Mouse (Mus musculus): Measurements from ENCODE around the gene Gm20388. TPM values are rescaled to one million over a fixed set of nuclear protein-coding genes. Genes with fewer than 3 reads are reported as not detected.
A peak's percentile ranks its signal among the peaks of the same experiment; 100 is the strongest.

Gm20388 gene
- polyA plus RNA-seq, 1 experiment from 2014 or later = 5.5 TPM

GRCm38 (mm10) chr8:120585521-120585920 lies 674.9 kb downstream of the Gm20388 start:
- no peaks in the 10 kb centered on the region for H3K27me3 ChIP-seq (ENCODE audit: poor library complexity, severe bottlenecking)
- peaks cover 32% of the 10 kb centered on the region for H3K4me1 ChIP-seq
- no peak overlapping the region for H3K27ac ChIP-seq
- no peaks in the 10 kb centered on the region for H3K9me3 ChIP-seq
- DNase-seq (ENCODE audit: extremely low spot score, low spot score) = no peak
- 94% methylated on average over 10 of the region's 10 CpGs for WGBS
- H3K4me3 ChIP-seq = no peak overlapping the region
- peaks cover 68% of the 10 kb centered on the region for H3K36me3 ChIP-seq (replicated peaks)

- Histone ChIP-seq H3K27ac (peak within 1 kb of the TSS; percentile 91), H3K9me3 (no peaks in the 10 kb centered on the region), H3K27me3 (ENCODE audit: poor library complexity, severe bottlenecking) (no peaks in the 10 kb centered on the region), H3K36me3 (replicated peaks) (peaks cover 36% of the 10 kb centered on the region), H3K4me1 (peaks cover 45% of the 10 kb centered on the region), H3K4me3 (peak within 1 kb of the TSS; percentile 77)
- WGBS = under 1% methylated on average over 67 of the region's 67 CpGs
- DNase-seq (ENCODE audit: extremely low spot score, low spot score) = peak; percentile 100
These were observed 678.5 kb downstream of the Gm20388 start, which contains the start of gene Gins2 for GRCm38 (mm10) chr8:120588908-120589771. Gene Gins2 (minus strand): TSS chr8:120589304.

GRCm38 (mm10) chr8:120589921-120590320 lies 679.3 kb downstream of the Gm20388 start:
- 60% methylated on average over 2 of the region's 2 CpGs for WGBS
- Histone ChIP-seq H3K9me3 (no peaks in the 10 kb centered on the region), H3K4me1 (peaks cover 45% of the 10 kb centered on the region), H3K4me3 (peak overlapping the region; percentile 77), H3K27me3 (ENCODE audit: poor library complexity, severe bottlenecking) (no peaks in the 10 kb centered on the region), H3K27ac (peak overlapping the region; percentile 57), H3K36me3 (replicated peaks) (peaks cover 28% of the 10 kb centered on the region)
- DNase-seq (ENCODE audit: extremely low spot score, low spot score) = no peak

- no peak for DNase-seq (ENCODE audit: extremely low spot score, low spot score)
- H3K27ac ChIP-seq = no peak overlapping the region
- H3K36me3 ChIP-seq (replicated peaks) = peaks cover 10% of the 10 kb centered on the region
- 88% methylated on average over 10 of the region's 10 CpGs for WGBS
- peaks cover 6% of the 10 kb centered on the region for H3K27me3 ChIP-seq (ENCODE audit: poor library complexity, severe bottlenecking)
- no peaks in the 10 kb centered on the region for H3K9me3 ChIP-seq
- no peak overlapping the region for H3K4me3 ChIP-seq
- H3K4me1 ChIP-seq = peaks cover 45% of the 10 kb centered on the region
These were observed 681.1 kb downstream of the Gm20388 start for GRCm38 (mm10) chr8:120591587-120592292.

- peaks cover 32% of the 10 kb centered on the region for H3K4me1 ChIP-seq
- no peaks in the 10 kb centered on the region for H3K36me3 ChIP-seq (replicated peaks)
- H3K27me3 ChIP-seq (ENCODE audit: poor library complexity, severe bottlenecking) = peaks cover 28% of the 10 kb centered on the region
- WGBS = 89% methylated on average over 5 of the region's 5 CpGs
- no peak for DNase-seq (ENCODE audit: extremely low spot score, low spot score)
- no peak overlapping the region for H3K27ac ChIP-seq
- no peak overlapping the region for H3K4me3 ChIP-seq
- no peaks in the 10 kb centered on the region for H3K9me3 ChIP-seq
These were observed 683.9 kb downstream of the Gm20388 start for GRCm38 (mm10) chr8:120594571-120594970.

GRCm38 (mm10) chr8:120595963-120596362 lies 685.3 kb downstream of the Gm20388 start:
- whole genome bisulfite sequencing = 9% methylated on average over 5 of the region's 5 CpGs
- H3K27me3 ChIP-seq (ENCODE audit: poor library complexity, severe bottlenecking) = peaks cover 28% of the 10 kb centered on the region
- H3K4me3 ChIP-seq = no peak overlapping the region
- H3K27ac ChIP-seq = no peak overlapping the region
- H3K4me1 ChIP-seq = peaks cover 25% of the 10 kb centered on the region
- DNase-seq (ENCODE audit: extremely low spot score, low spot score) = peak; percentile 76
- H3K36me3 ChIP-seq (replicated peaks) = no peaks in the 10 kb centered on the region
- no peaks in the 10 kb centered on the region for H3K9me3 ChIP-seq

- Histone ChIP-seq H3K27me3 (ENCODE audit: poor library complexity, severe bottlenecking) (peaks cover 28% of the 10 kb centered on the region), H3K9me3 (peaks cover 6% of the 10 kb centered on the region; the same call in 1 of the 2 replicates), H3K36me3 (replicated peaks) (no peaks in the 10 kb centered on the region), H3K27ac (peak overlapping the region; percentile 44; the same call in 1 of the 2 replicates), H3K4me1 (peaks cover 26% of the 10 kb centered on the region), H3K4me3 (peak overlapping the region; percentile 19; the same call in 1 of the 2 replicates)
- no peak for DNase-seq (ENCODE audit: extremely low spot score, low spot score)
- WGBS = 33% methylated on average over 24 of the region's 24 CpGs
These were observed 687.9 kb downstream of the Gm20388 start for GRCm38 (mm10) chr8:120598579-120598978.

- DNase-seq (ENCODE audit: extremely low spot score, low spot score) = peak; percentile 58
- no peak overlapping the region for H3K27ac ChIP-seq
- peaks cover 26% of the 10 kb centered on the region for H3K4me1 ChIP-seq
- 55% methylated on average over 7 of the region's 7 CpGs for WGBS
- peaks cover 28% of the 10 kb centered on the region for H3K27me3 ChIP-seq (ENCODE audit: poor library complexity, severe bottlenecking)
- H3K4me3 ChIP-seq = no peak overlapping the region
- H3K9me3 ChIP-seq = peaks cover 6% of the 10 kb centered on the region; the same call in 1 of the 2 replicates
- no peaks in the 10 kb centered on the region for H3K36me3 ChIP-seq (replicated peaks)
These were observed 688.9 kb downstream of the Gm20388 start for GRCm38 (mm10) chr8:120599504-120599903.

GRCm38 (mm10) chr8:120602672-120603071 lies 692.0 kb downstream of the Gm20388 start:
- DNase-seq (ENCODE audit: extremely low spot score, low spot score) = no peak
- Histone ChIP-seq H3K4me1 (peaks cover 28% of the 10 kb centered on the region), H3K4me3 (no peak overlapping the region), H3K27me3 (ENCODE audit: poor library complexity, severe bottlenecking) (peaks cover 18% of the 10 kb centered on the region), H3K27ac (peak overlapping the region; percentile 32), H3K36me3 (replicated peaks) (no peaks in the 10 kb centered on the region), H3K9me3 (peaks cover 6% of the 10 kb centered on the region; the same call in 1 of the 2 replicates)
- WGBS = 42% methylated on average over 6 of the region's 6 CpGs

- no peaks in the 10 kb centered on the region for H3K36me3 ChIP-seq (replicated peaks)
- H3K9me3 ChIP-seq = no peaks in the 10 kb centered on the region
- H3K4me1 ChIP-seq = peaks cover 12% of the 10 kb centered on the region
- DNase-seq (ENCODE audit: extremely low spot score, low spot score) = no peak
- WGBS = 87% methylated on average over 9 of the region's 9 CpGs
- no peak overlapping the region for H3K4me3 ChIP-seq
- peaks cover 29% of the 10 kb centered on the region for H3K27me3 ChIP-seq (ENCODE audit: poor library complexity, severe bottlenecking)
- H3K27ac ChIP-seq = no peak overlapping the region
These were observed 696.8 kb downstream of the Gm20388 start for GRCm38 (mm10) chr8:120607460-120607859.

- peaks cover 29% of the 10 kb centered on the region for H3K27me3 ChIP-seq (ENCODE audit: poor library complexity, severe bottlenecking)
- no peak overlapping the region for H3K27ac ChIP-seq
- no peaks in the 10 kb centered on the region for H3K36me3 ChIP-seq (replicated peaks)
- no peak overlapping the region for H3K4me3 ChIP-seq
- peaks cover 8% of the 10 kb centered on the region for H3K4me1 ChIP-seq
- 18% methylated on average over 7 of the region's 7 CpGs for WGBS
- H3K9me3 ChIP-seq = no peaks in the 10 kb centered on the region
- DNase-seq (ENCODE audit: extremely low spot score, low spot score) = peak; percentile 68
These were observed 697.2 kb downstream of the Gm20388 start for GRCm38 (mm10) chr8:120607885-120608284.

- peaks cover 10% of the 10 kb centered on the region for H3K4me1 ChIP-seq
- 90% methylated on average over 6 of the region's 6 CpGs for WGBS
- peaks cover 29% of the 10 kb centered on the region for H3K27me3 ChIP-seq (ENCODE audit: poor library complexity, severe bottlenecking)
- no peaks in the 10 kb centered on the region for H3K36me3 ChIP-seq (replicated peaks)
- 0 out of 2 replicates have a peak overlapping the region, but pooled peaks have one; percentile 30 for H3K27ac ChIP-seq
- no peak for DNase-seq (ENCODE audit: extremely low spot score, low spot score)
- H3K9me3 ChIP-seq = no peaks in the 10 kb centered on the region
- no peak overlapping the region for H3K4me3 ChIP-seq
These were observed 700.2 kb downstream of the Gm20388 start for GRCm38 (mm10) chr8:120610824-120611223.
